Mouse (Mus musculus) CD4-positive, CD25-positive, alpha-beta regulatory T cell, adult 9 weeks (primary cell): Measurements from ENCODE around the gene Vmn1r165. TPM values are rescaled to one million over a fixed set of nuclear protein-coding genes. Genes with fewer than 3 reads are reported as not detected.

ENCODE experiments used
- polyA plus RNA-seq: library from polyadenylated mRNA; unstranded; fragments of 100-300 nt; shearing (Covaris generic); gene quantifications from one replicate; pipeline ENCODE4 v1.2.1, GENCODE M21; 2017

The Vmn1r165 gene
- not detected for polyA plus RNA-seq

DNA sequence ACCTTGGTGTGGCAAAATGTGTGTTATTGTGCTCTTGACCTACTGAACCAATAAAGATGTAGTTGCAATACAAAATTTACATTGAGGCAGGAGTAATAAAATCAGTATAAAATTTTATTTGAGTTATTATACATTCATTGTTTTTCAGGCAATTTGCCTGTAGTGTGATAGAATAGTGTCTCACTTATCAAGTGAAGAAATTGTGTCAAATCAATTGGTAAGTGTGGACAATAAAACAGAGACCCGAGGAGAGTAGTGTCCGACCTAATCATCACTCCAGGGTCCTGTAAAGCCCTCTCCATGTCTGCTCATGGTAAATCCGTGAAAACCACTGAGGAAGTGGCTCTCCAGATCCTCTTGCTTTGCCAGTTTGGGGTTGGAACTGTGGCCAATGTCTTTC is at the start of gene Vmn1r165:
Gene Vmn1r165 (plus strand): TSS at position 301 of the 400 bp plus-strand sequence.

GRCm38 (mm10) chr7:23251582-23251981 is 34.5 kb downstream of the Vmn1r165 start, which contains the start of gene Vmn1r166:
Gene Vmn1r166, minus strand, starts transcription at chr7:23251682.

Other genes with a start within 250 kb of the Vmn1r165 start
- gene Gm4214, start 232.7 kb upstream of the Vmn1r165 start, polyA plus RNA-seq: not detected
- not detected for gene Gm4216, start 197.4 kb upstream of the Vmn1r165 start, polyA plus RNA-seq
- gene Vmn1r163, start 161.8 kb upstream of the Vmn1r165 start, polyA plus RNA-seq: not detected
- gene Gm8720, start 149.9 kb upstream of the Vmn1r165 start, polyA plus RNA-seq: not detected
- gene Gm10662, start 72.9 kb upstream of the Vmn1r165 start, polyA plus RNA-seq: not detected
- not detected for gene Vmn1r166, start 34.4 kb downstream of the Vmn1r165 start, polyA plus RNA-seq
- gene Gm6902, start 61.6 kb downstream of the Vmn1r165 start, polyA plus RNA-seq: not detected
- not detected for gene Nlrp4e, start 83.9 kb downstream of the Vmn1r165 start, polyA plus RNA-seq
- gene Nlrp5, start 168.6 kb downstream of the Vmn1r165 start, polyA plus RNA-seq: not detected